Mouse (Mus musculus): Measurements from ENCODE around the gene Agl.
"Not testable (repeated sequence)": the region's sequence is repeated elsewhere in the genome, so short reads cannot be mapped to it uniquely, and the experiment has no call there.

The Agl gene

DNA sequence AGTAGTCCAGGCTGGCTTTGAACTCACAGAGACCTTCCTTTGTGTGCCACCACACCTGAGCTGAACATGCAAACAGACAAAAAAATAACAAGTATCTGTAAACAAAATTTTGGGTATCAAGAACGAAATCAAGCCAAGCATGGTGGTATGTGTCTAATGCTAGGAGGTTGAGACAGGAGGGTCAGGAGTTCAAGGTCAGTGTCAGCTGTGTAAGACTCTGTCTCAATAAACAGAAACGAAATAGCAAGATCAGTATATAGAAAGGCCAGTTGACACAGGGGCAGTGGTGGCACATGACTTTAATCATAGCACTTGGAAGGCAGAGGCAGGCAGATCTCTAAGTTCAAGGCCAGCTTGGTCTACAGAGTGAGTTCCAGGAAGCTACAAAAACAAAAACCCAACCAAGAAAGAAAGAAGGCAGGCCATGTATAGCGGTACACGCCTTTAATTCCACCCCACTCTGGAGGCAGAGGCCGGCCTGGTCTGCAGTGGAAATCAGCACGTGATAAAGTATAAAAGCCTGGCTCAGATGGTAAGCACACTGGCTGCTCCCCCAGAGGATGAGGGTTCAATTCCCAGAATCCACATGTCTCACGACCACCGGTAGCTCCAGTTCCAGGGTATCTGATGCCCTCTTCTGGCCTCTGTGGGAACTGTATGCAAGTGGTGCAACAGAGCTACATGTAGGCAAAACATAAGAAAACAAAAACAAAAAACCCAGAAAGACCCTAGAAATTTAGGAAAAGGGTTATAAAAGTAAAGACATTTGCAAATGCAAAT, 59.4 kb downstream of the Agl start:
- DNase-seq (ENCODE audit: low read depth, low spot score): no peak

DNA sequence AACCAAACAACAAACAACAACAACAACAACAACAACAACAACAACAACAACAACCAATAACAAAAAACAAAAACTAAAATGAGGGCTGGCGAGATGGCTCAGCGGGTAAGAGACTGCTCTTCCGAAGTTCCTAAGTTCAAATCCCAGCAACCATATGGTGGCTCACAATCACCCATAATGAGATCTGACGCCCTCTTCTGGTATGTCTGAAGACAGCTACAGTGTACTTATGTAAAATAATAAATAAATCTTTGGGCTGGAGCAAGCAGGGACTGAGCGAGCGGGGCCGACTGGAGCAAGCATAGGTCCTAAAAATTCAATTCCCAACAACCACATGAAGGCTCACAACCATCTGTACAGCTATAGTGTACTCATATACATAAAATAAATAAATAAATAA, 60.3 kb downstream of the Agl start:
- not testable (repeated sequence) for DNase-seq (ENCODE audit: low read depth, low spot score)

DNA sequence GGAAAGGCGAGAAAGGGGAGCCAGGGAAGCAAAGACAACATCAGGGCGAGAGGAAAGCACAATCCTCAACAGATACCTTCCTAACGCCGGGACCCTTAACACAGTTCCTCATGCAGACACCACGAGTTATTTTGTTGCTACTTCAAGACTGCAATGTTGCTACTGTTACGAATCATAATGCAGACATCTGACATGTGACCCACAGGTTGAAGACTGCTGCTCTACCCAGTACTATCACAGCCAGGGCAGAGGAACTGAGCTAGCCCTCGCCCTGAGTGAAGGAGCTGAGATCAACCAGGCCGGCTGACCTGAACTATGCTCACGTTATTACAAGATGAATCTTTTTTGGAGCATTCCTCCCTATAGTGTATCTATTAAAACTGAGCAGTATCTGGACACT, 67.0 kb downstream of the Agl start:
- DNase-seq (ENCODE audit: low read depth, low spot score): no peak

DNA sequence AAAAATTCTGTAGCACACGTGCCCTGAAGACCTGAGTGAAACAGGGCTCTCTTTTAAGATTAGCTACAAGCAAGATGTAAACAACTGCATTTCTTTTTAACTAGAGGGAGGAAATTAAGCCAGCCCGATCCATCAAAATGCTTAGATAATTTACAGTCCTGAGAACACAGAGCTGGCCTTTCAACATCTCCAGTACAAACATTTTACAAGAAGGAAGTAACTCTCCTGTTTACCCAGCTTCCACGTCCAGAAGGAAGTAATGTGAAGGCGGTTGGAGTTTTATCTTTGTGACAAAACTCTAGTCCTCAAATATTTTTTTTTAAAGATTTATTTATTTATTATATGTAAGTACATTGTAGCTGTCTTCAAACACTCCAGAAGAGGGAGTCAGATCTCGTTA, 67.9 kb downstream of the Agl start:
- DNase-seq (ENCODE audit: low read depth, low spot score): no peak

DNA sequence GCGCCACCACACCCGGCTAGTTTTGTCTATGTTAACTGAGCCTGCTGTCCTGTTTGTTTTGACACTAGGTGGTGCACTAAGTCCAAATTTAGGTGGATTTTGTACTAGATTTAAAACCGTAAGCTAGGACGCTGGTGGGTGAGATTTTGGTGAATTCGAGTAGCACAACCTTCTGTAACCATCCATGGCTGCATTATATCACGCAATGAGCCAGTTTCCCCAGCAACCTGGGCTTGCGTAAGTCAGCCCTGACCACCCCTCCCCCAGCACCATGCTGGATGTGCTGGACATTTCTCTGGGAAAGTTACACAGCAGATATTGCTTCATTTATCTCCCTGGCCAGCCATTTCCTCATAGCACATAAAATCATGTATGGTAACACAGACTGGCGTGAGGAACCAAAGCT, 70.6 kb downstream of the Agl start:
- DNase-seq (ENCODE audit: low read depth, low spot score): no peak

DNA sequence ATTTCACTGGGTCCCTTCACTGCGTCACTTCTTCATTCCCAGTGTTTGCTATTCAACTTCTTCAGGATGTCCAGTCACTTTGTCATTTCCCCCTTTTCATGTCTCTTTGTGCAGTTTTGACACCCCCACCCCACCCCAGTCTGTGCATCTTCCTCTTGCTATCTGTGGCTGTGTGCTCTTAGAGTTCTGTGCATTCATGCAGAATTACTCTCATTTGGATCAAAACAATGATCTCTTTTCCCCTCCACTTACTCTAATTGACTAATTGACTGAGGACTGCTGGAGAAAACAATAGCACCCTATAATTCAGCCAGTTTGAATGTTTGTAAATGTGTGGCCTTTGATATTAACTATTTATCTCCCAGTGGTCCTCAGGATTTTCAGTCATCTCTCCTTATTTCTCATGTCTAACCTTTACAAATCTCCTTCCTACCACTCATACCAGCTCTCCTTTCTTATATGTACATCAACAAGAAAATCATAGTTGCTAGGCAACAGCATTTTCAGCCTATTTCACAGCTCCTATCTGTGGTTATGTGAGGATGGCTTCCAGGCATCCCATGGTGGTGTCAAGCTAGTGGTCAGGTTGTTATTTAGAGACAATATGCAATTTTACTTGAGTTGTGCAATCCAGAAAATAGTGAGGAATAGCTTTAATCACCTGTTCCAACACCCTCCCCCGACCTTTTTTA, 78.3 kb downstream of the Agl start:
- no peak for DNase-seq (ENCODE audit: low read depth, low spot score)

DNA sequence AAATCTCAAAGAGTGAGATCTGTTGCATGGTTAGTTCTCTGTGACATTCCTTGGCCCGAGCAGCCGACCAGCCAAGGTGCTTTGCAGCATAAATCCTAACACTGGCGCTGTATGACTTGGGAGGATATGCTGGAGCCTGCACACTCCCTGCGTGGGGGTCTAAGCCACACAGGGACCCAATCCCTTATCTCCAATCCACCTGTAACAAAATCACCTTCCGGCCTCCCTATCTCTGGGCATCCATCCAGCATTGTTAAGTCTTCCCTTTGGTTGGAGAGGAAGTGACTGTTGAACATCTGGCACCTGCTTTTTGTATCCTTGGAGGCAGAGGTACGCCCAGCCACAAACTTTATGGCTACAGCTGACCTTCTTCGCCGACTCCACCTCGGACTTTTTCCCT, 81.2 kb downstream of the Agl start:
- DNase-seq (ENCODE audit: low read depth, low spot score): no peak

DNA sequence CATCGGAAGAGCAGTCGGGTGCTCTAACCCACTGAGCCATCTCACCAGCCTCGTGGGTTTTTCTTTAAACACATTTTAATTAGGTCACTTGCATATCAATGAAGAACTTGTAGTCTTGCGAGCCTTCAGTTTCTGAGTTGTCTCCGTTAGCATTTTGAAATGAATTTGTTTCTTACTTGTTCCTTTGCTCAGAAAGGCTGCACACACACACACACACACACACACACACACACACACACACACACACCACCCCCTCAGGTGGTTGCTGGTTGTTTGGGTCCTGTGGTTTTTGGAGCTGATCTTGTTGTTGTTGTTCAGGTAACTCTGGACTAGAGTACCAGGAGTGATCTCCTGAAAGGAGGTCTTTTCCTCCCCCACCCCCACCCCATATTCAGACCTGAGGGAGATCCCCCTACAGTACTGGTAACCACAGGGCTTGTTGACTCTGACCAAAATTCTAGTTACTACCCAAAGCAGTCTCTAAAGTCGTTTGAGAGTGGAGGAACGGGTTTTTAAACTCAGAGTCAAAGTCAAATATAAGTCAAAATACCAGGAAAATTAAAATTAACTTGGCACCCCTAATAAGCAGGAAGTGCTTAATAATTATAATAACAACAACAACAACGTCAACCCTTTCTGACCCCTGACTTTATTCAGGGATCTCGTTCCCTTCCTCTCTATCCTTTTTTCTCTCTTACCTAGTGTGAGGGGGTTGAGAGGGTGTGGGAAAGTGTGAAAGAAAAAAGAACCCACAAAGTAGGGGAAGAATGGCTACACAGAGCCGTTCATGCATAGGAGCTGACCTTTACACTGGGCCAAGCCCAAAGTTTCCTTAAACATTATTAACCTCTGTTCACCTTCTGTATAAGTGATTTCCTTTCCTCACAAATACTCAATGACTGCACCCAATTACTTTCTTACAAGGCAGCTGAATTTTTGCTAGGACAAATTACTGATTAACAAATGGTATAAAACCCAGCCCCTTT, 84.2 kb downstream of the Agl start:
- DNase-seq (ENCODE audit: low read depth, low spot score): no peak

DNA sequence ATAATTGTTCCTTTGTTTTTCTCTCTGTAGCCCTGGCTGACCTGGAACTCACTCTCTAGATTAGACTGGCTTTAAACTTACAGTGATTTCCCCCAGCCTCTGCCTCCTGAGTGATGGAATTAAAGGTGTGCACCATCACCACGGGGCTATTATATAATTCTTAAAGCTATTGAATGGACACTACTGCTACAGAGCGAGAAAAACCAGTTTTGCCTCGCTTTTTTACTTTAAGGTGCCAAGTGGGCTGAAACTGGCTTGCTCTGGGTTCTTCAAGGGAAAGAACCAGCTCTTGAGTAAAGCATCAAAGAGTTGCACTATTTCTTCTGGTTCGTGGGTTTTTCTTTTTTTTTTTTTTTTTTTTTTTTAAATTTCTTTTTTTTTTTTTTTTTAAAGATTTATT, 85.0 kb downstream of the Agl start:
- no peak for DNase-seq (ENCODE audit: low read depth, low spot score)

DNA sequence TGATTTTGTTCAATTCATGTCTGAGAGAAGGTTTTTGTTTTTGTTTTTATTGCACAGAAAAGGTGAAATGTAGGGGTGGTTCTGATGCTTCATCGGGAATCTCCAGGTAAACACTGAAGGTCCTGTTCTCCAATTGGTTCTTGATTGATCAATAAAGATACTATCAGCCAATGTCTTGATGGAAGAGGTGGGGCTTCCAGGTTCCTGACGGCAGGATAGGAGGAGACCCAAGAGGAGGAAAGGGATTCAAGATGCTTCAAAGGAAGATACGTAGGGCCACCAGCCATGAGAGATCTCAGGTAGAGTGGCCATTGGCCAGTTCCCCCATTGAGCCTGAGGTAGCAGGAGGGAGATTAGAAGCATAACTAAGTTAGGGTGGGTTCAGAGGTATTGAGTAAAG, 89.0 kb downstream of the Agl start:
- no peak for DNase-seq (ENCODE audit: low read depth, low spot score)

DNA sequence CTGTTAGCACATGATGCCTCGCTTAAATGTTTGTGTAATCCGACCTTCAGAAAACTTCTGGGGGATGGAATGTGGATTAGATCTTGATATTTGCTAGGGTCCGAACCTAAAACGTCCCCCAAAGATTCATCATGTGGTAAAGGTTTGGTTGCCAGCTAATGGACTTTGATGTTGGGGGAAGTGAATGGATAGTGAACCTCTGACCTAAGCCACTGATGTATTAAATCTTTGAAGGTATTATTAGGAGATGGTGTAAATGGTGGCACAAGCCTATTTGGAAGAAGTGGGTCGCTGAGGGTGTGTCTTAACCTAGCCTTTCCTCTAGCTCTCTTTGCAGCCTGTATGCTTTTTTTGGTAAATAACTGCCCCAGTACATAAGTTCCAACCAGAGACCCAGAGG, 94.9 kb downstream of the Agl start:
- DNase-seq (ENCODE audit: low read depth, low spot score): no peak

DNA sequence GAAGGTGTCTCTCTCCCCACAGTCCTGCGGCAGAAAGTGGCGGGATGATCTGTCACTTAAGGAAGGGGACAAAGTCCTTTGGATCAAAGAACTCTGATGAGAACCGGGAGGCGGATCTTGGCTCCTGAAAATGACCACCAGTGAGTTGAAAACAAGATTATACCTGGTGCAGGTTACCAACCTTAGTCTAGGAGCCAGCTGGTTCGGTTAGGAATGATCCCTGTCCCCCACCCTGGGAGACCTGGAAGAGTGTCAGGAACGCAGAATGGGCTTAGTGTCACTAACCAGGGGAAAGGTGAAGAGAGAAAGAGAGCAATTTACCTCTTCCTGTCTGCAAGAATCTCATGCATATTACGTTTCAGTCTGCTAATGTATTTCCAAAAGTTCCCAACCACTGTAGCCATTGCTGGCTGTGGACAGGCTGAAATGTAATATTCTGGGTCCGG, 95.5 kb downstream of the Agl start, which contains the start of gene Slc35a3:
TSS of gene Slc35a3 (minus strand) at position 396 of the 446 bp plus-strand sequence.
- DNase-seq (ENCODE audit: low read depth, low spot score): no peak

DNA sequence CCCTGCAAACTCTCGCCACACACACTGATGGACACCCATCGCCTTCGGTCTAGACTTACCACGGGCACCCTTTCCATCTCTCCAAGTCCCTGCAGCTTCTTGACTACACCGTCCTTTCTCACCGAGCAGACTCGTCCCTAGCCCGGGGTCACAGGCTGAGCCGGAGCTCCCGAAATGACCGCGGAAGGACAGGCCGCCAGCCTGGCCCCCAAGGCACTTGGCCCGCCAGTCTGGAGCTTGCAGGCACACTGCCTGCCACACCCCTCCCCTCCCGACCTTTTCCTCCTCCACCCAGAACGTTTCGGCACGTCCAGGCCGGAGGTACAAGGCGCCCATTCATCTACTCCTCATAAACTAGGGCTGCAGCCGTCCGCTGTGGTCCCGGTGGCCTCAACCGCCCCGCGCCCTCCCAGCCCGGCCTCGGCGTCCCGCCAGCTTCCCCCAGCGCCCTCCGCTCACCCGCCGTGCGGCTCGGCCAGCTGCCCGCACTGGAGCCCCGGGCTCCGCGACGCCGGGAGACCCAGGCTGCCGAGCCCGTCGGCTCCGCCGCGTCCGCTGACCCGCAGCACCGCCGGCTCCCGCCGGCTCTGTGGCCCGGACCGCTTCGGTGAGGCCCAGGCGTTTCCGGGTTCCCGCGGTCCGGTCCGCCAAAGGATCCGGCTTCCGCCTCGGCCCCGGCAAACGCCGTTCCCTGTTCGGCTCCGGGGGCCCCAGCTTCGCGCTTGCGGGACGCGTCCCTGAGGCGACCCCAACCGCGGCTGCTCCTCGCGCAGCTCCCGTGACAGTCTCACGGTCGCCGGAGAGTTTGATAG, 96.1 kb downstream of the Agl start:
- DNase-seq (ENCODE audit: low read depth, low spot score): no peak

DNA sequence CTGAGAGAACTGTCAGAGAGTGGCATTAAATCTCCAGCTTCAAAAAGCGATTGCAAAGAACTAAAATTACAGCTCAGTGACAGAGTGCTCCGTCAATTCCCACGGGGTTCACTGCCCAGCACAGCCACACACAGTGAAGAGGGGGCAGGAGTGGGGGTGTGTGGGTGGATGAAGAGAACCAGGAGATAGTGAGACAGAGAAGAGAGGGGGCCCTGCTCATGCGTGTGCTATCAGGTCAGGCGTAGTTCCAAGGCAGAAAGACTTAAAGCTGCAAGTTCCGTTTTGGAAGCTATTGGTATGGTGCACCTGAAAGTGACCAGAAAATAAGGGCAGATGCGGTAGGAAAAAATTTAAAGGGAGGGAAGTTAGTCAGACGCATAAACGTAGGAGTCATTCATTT, 97.0 kb downstream of the Agl start:
- no peak for DNase-seq (ENCODE audit: low read depth, low spot score)

DNA sequence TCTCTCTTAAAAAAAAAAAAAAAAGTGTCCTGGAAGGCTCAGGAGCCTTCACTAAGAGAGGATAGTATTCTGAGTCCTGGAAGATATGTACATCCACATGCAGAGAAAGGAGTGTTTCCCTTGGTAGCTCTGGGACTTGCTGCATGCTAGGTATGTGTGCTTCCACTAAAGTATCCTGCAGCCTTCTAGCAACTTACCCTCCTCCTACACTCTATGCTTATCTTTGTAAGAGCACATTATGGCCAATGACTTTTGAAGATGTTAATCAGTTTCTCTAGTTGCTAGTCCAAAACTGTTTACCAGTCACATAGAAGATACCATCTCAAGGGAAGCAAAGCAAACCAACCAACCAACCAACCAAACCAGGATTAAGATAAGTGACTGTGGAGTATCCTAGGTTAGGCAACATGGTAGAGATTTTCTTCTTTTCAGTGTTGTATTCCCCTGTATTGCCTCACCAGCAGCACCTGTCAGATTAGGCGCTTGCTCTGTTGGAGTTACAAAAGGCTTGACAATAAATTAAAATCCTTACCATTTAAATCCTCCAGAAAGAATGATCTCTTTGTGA, 102.2 kb downstream of the Agl start:
- no peak for DNase-seq (ENCODE audit: low read depth, low spot score)

DNA sequence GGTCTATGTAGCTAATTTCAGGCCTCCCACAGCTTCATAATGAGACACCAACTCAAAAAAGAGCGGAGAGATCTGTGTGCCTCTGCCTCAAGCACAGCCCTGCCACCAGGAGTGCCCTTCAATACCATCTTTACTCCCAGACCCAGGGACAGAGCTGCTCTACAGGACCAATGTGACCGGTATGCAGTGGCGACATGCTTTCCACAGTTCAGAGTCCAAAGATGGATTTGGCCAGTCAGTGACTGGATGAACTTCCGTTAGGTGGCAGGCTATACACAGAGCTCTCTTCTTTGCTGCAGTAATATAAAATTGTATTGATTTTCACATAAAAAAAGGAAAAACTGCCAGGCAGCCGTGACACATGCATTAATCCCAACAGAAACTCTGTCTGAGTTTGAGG, 104.1 kb downstream of the Agl start:
- no peak for DNase-seq (ENCODE audit: low read depth, low spot score)

DNA sequence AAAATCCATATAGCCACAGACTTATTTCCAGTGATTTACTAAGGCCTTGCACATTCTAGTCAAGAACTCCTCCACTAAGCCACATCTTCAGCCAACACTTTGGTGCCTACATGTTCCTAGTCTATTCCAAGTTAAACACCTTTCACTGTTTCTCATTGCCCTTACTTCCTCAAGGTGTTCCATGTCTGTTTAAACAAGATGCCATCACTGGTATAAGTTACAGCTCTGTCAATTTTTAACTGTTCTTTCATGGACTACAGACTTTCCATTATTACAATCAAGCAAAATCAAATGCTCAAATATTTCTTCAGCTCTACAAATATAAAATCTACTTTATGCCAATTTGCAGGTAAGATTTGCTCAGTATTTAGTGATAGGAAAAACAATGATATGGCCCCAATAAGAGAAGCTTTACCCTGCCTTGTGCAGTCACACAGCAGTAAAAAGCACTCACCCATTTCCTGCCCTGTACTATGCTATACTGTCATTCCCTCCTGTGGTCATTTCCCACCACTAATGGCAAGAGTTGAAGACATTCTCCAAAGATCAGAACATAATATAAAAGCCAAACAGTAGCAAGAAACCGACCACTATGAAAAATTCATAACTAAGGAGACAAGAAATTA, 105.2 kb downstream of the Agl start:
- DNase-seq (ENCODE audit: low read depth, low spot score): no peak

DNA sequence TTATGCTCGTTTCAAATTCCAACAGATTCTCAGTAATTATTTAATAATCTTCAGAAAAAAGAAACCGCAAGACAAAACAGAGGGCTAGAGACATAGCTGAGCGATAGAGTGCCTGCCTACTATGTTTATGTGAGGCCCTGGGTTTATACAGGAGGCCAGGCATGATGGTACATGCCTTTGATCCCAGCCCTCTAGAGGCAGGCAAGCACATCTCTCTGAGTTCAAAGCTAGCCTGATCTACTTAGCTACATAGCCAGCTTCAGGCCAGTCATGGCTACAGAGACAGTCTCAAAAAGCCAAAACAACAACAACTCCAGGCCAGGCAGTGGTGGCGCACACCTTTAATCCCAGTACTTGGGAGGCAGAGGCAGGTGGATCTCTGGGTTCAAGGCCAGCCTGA, 106.4 kb downstream of the Agl start:
- no peak for DNase-seq (ENCODE audit: low read depth, low spot score)

DNA sequence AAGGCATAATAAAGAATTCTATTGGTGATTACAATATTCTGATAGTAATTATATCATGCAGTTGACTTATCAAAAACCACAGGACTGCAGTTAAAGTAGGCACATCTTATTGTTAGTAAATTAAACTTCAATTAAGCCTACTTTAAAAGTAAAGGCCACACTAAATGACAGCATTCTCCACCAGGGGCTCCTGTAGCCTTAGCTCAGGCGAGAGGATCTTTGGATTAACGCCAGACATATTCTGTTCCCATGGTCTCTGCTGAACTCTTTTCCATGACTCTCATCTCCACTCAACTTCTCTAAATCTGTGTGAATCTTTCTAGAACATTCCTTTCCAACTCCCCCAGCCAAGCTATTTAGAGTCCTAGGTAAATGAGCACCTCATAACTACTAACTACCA, 109.2 kb downstream of the Agl start:
- no peak for DNase-seq (ENCODE audit: low read depth, low spot score)

DNA sequence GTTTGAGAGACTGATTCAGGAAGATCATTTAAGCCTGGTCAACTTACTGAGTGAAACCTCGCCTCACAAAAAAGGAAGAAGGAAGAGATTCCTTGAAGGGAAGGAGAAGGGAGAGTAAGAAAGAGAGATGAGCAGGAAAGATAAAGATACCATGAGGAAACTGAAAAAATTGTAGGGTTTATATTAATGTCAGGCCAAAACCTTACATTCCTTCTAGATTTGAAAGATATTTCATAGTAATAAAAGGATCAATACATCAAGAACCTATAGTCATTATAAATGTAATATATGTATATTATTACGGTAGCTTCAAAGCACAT, 112.3 kb downstream of the Agl start:
- no peak for DNase-seq (ENCODE audit: low read depth, low spot score)
